ENCODE assay signal across 15 mouse cellular contexts in genomic region chr3:130389261-130389975, GRCm38 (mm10).
DNase-seq lines count a peak whose midpoint lies in the region; ATAC-seq lines count a peak whose summit lies in the region.
"Had no signal": no experiment of that assay in that cellular context is flagged by ENCODE, and none has a peak within 500 bp of the region (broad histone marks: within the 10 kb centered on the region; RNA-seq: fewer than 3 reads in every experiment).

No protein-coding gene starts in this region.

- no peaks in the 10 kb centered on the region for H3K27me3 ChIP-seq in heart, embryonic 16.5 days (ENCODE audit: control insufficient read depth, insufficient read depth, low read length)
- H3K27me3 ChIP-seq in heart, embryonic 10.5 days (ENCODE audit: insufficient read depth, poor library complexity, severe bottlenecking): no peaks in the 10 kb centered on the region
- H3K27me3 ChIP-seq in liver, embryonic 16.5 days (ENCODE audit: control insufficient read depth, insufficient read depth, low read depth, low read length): no peaks in the 10 kb centered on the region
- H3K27me3 ChIP-seq in liver, embryonic 11.5 days (replicated peaks; ENCODE audit: control insufficient read depth, insufficient read depth, low read length): no peaks in the 10 kb centered on the region
- H3K27me3 ChIP-seq: hindbrain, embryonic 12.5 days; intestine, embryonic 15.5 days; liver, embryonic 13.5 days; megakaryocyte, embryonic 14.5 days had no signal

- H3K27ac ChIP-seq in heart, embryonic 16.5 days (ENCODE audit: low read length): peak overlapping the region; percentile 20; the same call in 1 of the 2 replicates
- no peak overlapping the region for H3K27ac ChIP-seq in heart, embryonic 10.5 days
- no peak overlapping the region for H3K27ac ChIP-seq in liver, embryonic 16.5 days (ENCODE audit: low read length)
- no peak overlapping the region for H3K27ac ChIP-seq in liver, embryonic 11.5 days (ENCODE audit: low read depth, low read length)
- H3K27ac ChIP-seq: hindbrain, embryonic 12.5 days; intestine, embryonic 15.5 days; liver, embryonic 13.5 days had no signal

- no peak overlapping the region for H3K9ac ChIP-seq in heart, embryonic 16.5 days (ENCODE audit: low read length)
- no peak overlapping the region for H3K9ac ChIP-seq in liver, embryonic 16.5 days (ENCODE audit: low read depth, low read length)
- no peak overlapping the region for H3K9ac ChIP-seq in liver, embryonic 11.5 days (ENCODE audit: low read depth, low read length)
- H3K9ac ChIP-seq: hindbrain, embryonic 12.5 days; intestine, embryonic 15.5 days; liver, embryonic 13.5 days had no signal

- DNase-seq in heart, embryonic 10.5 days (ENCODE audit: low spot score): no peak
- DNase-seq in liver, embryonic 11.5 days (ENCODE audit: low spot score): no peak
- peak; percentile 80 for DNase-seq in adrenal gland, adult 8-10 months
- DNase-seq in kidney, postnatal 14 days: peak; percentile 6
- DNase-seq in spleen, postnatal 36 days (ENCODE audit: low spot score in 2 of 2): no peak
- DNase-seq: cerebellum, adult 8-10 months; gastrocnemius, postnatal 25 days; liver, embryonic 13.5 days had no signal

- no peaks in the 10 kb centered on the region for H3K36me3 ChIP-seq in heart, embryonic 16.5 days (ENCODE audit: control insufficient read depth, insufficient read depth)
- H3K36me3 ChIP-seq in heart, embryonic 10.5 days: no peaks in the 10 kb centered on the region
- no peaks in the 10 kb centered on the region for H3K36me3 ChIP-seq in liver, embryonic 16.5 days (ENCODE audit: control insufficient read depth, insufficient read depth)
- no peaks in the 10 kb centered on the region for H3K36me3 ChIP-seq in liver, embryonic 11.5 days (ENCODE audit: control insufficient read depth, insufficient read depth, low read length)
- H3K36me3 ChIP-seq: hindbrain, embryonic 12.5 days; intestine, embryonic 15.5 days; liver, embryonic 13.5 days had no signal

- ATAC-seq in heart, embryonic 16.5 days (replicated peaks; ENCODE audit: extremely low read depth, insufficient read depth, low FRiP score): 0 out of 2 replicates have a peak, but pooled peaks have one; percentile 18
- peak; percentile 11; the same call in 1 of the 2 replicates for ATAC-seq in liver, embryonic 16.5 days (ENCODE audit: low read depth)
- ATAC-seq in liver, embryonic 11.5 days (replicated peaks; ENCODE audit: low FRiP score): no peak
- ATAC-seq: activated CD4-positive, CD25-positive, alpha-beta regulatory T cell, adult 4 months; CD4-positive, CD25-positive, alpha-beta regulatory T cell, adult 4 months; intestine, embryonic 15.5 days had no signal

- H3K4me2 ChIP-seq in heart, embryonic 16.5 days (ENCODE audit: low read depth, low read length): peak overlapping the region; percentile 18
- H3K4me2 ChIP-seq in liver, embryonic 16.5 days (ENCODE audit: low read depth, low read length): no peak overlapping the region
- no peak overlapping the region for H3K4me2 ChIP-seq in liver, embryonic 11.5 days
- H3K4me2 ChIP-seq: hindbrain, embryonic 12.5 days; intestine, embryonic 15.5 days; liver, embryonic 13.5 days had no signal

- H3K4me1 ChIP-seq in heart, embryonic 16.5 days (ENCODE audit: control insufficient read depth, insufficient read depth, low read length): peaks cover 2% of the 10 kb centered on the region; the same call in 1 of the 2 replicates
- H3K4me1 ChIP-seq in heart, embryonic 10.5 days: peaks cover 12% of the 10 kb centered on the region
- no peaks in the 10 kb centered on the region for H3K4me1 ChIP-seq in liver, embryonic 16.5 days (ENCODE audit: control insufficient read depth, low read depth, low read length)
- H3K4me1 ChIP-seq in liver, embryonic 11.5 days (replicated peaks; ENCODE audit: control insufficient read depth, insufficient read depth, low read length): no peaks in the 10 kb centered on the region
- H3K4me1 ChIP-seq: hindbrain, embryonic 12.5 days; intestine, embryonic 15.5 days; liver, embryonic 13.5 days; megakaryocyte, embryonic 14.5 days had no signal

- 55% methylated on average over 14 of the region's 14 CpGs for WGBS in heart, embryonic 16.5 days
- WGBS in heart, embryonic 10.5 days: 63% methylated on average over 14 of the region's 14 CpGs
- 61% methylated on average over 14 of the region's 14 CpGs for WGBS in liver, embryonic 16.5 days (ENCODE audit: insufficient replicate concordance)
- 60% methylated on average over 14 of the region's 14 CpGs for WGBS in liver, embryonic 11.5 days

- H3K4me3 ChIP-seq in heart, embryonic 16.5 days (ENCODE audit: low read length): no peak overlapping the region
- H3K4me3 ChIP-seq in heart, embryonic 10.5 days: no peak overlapping the region
- H3K4me3 ChIP-seq in liver, embryonic 16.5 days (ENCODE audit: low read depth, low read length): no peak overlapping the region
- H3K4me3 ChIP-seq in liver, embryonic 11.5 days (ENCODE audit: low read depth, low read length): no peak overlapping the region
- H3K4me3 ChIP-seq: hindbrain, embryonic 12.5 days; intestine, embryonic 15.5 days; liver, embryonic 13.5 days; megakaryocyte, embryonic 14.5 days had no signal

- no peaks in the 10 kb centered on the region for H3K9me3 ChIP-seq in heart, embryonic 16.5 days (replicated peaks; ENCODE audit: control insufficient read depth, low read length)
- no peaks in the 10 kb centered on the region for H3K9me3 ChIP-seq in heart, embryonic 10.5 days
- H3K9me3 ChIP-seq in liver, embryonic 16.5 days (replicated peaks; ENCODE audit: control insufficient read depth, low read length): no peaks in the 10 kb centered on the region
- no peaks in the 10 kb centered on the region for H3K9me3 ChIP-seq in liver, embryonic 11.5 days (ENCODE audit: control insufficient read depth, low read length)
- H3K9me3 ChIP-seq: hindbrain, embryonic 12.5 days; intestine, embryonic 15.5 days; liver, embryonic 13.5 days had no signal

Comparison
In these comparisons a context has a peak if more than half of its experiments do, and no peak if none do; other contexts are left out.
1. DNase-seq: peak in adrenal gland, adult 8-10 months (single experiment) and kidney, postnatal 14 days (single experiment); none in heart, embryonic 10.5 days (single experiment), liver, embryonic 11.5 days (single experiment) and spleen, postnatal 36 days (0 of 2).